Mouse (Mus musculus) right cerebral cortex, adult 2 months (tissue): ENCODE results near the gene Ruvbl2.

ENCODE experiments used
- DNase-seq, 2 experiments: peaks; one replicate each; pipeline ENCODE4 v3.0.0; 2021 to 2022; ENCODE audit warnings: low spot score in 2 of 2

The Ruvbl2 gene

DNA sequence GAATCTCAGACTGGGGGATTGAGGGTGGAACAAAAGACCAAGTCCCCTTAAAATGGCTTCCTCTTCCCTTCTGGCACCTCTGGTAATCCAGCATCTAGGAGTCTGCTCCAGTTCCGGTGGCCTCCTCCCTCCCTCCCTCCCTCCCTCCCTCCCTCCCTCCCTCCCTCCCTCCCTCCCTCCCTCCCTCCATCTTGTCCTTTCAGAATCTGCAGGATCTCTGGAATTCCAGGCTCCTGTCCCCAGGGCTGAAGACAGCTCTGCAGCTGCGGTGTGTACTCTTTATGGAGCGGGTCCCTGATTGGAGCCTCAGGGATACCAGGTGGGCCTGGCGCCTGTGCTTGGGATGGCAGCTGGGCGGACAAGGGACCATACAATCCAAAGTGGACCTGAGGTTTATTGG lies 23.4 kb upstream of the Ruvbl2 start:
- no peak for DNase-seq

DNA sequence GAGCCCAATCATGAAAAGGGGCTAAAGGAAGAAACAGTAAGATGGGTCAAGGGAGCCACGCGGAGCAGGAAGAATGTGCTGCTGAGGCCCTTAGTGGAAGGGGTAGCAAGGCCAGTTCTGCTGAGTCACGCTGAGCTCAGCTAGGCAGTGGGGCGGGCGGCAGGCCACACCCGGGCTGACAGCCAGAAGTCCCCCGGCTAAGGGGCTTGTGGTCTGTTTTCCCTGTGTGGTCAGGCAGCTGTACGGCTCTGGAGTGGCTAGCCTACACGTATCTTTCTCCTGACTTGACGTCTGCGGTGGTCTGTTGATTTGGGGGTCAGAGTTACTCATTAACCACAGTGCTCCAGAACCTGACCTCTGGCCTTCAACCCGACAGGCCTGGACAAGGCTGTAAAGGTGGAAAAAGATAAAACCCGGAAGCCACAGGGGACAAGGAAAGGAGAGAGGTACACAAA lies 23.0 kb upstream of the Ruvbl2 start:
- no peak for DNase-seq

DNA sequence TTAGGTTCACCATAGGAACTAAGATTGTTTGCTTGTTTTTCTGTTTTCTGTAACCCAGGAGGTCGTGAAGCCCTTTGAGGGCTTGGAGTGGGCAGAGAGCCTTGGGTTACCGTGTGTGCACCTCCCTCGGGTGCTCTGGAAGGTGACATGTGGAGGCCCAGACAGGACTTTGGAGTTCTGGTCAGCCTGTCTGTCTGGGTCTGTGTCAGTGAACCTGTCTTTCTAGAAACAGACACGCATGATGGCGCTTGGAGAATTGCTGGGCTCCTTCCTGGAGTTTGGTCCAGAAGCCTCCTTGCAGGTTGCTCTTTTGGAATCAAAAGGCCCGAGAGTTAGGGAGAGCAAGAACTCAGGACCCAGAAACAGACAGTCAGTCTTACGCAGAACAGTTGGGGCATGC lies 22.5 kb upstream of the Ruvbl2 start:
- DNase-seq, result no peak

DNA sequence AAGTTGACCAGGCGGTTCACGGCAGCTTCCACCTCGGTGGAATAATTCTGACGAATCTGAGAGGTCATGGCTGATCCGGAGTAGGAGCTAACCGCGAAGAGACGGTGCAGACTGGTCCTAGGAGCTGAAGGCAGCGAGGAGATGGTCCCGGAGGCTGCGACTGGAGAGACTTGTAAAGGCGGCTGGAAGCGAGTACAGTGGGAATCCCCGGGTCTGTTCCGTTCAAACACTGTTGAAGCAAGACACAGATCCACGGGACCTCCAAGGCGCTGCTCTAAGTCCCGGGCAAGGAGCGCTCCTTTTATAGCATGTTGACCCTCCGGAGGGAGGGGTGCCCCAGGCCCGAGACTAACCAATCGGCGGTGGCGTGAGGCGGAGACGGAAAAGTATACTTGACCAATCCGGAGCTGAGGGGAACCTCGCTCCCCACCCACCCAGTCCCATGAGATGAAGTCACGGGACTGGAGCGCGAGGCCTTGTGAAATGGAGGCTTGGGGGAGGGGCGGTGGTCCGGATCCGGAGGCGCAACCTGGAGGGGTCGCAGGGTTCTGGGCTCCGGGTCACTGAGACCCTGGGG lies 21.8 kb upstream of the Ruvbl2 start, which contains the start of gene Ftl1:
Ftl1 (minus strand) TSS at position 321 of the 577 bp plus-strand sequence.
- peak; percentile 96 for DNase-seq

DNA sequence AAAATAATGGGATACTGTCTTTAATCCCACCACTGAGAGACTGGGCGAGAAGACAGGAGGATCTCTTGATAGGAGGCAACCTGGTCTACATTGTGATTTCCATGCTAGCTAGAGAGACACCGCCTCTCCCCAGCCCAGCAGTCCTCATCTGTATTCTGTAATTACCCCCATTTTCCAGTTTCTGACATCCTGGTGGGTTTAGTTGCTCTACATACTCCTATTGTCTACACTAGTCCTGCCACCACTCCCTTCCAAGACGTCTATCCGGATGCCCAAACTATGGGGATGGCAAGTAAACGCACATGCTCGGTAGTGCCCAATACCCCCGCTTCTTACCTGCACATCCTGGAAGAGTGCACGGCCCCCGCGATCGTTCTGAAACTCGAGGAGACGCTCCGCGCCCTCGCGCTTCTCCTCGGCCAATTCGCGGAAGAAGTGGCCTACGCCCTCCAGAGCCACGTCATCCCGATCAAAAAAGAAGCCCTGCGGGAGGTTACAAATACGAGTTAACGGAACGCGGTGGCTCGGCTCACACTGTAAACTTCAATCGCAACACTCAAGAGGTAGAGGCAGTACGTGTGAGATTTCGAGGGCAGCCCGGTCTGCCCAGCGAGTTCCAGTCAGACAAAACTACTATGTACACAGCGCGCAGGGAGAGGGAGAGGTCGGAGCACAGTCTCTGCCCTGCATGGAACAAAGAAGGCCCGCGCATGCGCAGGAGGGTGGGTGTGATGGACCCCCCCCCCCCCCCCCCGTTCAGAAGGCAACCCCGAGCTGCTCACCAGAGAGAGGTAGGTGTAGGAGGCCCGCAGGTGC lies 21.1 kb upstream of the Ruvbl2 start:
- DNase-seq, result peak; percentile 66 to 75

DNA sequence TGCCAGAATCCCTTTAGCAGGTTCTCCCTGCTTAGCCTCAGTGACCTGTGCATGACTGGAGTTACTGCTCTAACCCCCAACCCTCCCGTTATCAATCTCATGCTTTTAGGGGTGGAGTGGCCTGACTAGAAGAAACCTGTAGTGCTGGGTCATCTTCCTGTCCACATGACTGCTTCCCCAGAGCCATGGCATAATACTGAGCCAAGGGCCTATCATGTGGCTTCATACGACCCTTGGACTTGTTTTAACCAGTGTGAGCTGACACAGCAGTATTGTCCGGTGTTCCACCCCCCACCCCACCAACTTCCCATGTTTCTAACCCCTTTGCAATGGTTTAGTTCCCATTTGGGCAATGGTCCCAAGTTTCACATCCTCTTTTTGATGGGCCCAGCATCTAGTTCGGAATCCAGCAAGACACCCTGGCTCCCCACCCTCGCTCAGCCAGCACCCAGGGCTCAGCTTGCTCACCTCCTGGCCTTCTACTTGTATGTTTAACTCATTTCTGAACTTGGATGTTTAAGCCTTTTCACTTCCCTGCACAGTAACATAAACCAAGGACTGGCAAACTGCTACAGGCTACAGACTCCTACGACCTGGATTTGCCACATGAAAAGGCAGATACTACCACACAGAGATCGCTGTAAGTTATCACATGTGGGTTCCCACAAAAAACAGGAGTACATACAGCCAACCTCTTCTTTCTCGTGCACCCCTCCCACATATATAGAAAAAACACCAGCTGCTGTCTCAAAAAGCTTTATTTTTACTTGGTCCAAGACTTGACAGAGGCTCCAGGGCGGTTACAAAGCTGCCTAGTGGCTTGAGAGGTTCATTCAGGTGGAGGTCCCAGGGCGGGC lies 19.5 kb upstream of the Ruvbl2 start:
- no peak for DNase-seq

DNA sequence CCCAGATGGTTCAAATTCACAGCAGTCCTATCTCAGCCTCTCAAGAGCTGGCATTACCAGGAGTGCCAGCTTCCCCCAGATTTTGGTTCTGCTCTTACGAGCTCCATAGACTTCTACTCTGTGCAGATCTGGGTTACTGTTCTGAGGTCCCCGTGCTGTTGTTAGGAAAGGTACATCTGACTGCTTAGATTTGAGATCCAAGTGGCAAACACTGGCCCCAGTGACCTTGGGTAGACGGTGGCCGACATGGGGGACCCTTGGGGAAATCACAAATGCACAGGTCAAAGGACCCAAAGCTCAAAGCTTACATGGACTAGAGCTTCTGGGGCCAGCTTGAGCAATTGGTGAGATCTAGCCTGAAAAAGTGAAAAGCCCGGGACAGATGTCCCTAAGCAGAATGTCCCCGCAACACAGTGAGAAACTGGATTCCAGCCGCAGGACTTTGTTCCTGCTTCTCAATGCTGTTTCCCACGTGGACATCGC lies 18.9 kb upstream of the Ruvbl2 start:
- DNase-seq, result no peak

DNA sequence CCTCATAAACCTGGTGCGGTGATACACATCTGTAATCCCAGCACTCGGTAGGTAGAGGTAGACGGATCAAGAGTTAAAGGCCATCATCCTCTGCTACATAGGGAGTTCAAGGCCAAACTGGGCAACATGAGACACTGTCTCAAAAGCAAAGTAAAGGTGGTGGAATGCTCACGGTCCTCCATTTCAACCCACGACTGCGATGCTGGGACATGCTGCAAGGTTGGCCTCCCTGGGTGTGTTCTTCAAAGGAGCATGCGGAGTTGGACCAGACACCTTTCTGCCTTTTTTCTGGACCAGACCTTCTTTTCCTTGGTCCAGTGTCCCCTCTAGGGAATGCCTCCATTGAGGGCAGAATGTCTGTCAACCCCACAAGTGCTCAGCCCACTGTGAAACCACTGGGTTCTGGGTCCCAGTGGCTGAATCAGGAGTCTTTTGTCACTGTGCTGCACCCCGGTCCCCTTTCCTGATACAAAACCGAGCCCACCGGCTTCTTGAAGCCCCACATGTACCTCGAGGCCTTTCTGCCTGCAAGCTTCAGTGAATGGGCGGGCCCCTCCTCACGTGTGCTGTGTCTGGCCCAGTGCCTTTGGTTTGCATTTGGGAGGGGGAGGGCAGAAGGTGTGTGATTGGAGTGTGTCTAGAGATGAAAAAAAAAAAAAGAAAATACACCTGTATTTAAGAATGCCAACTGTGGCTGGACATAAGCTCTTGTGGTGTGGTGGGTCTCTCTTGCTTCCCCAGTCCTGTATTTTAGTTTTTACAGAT lies 18.2 kb upstream of the Ruvbl2 start:
- DNase-seq, result no peak

DNA sequence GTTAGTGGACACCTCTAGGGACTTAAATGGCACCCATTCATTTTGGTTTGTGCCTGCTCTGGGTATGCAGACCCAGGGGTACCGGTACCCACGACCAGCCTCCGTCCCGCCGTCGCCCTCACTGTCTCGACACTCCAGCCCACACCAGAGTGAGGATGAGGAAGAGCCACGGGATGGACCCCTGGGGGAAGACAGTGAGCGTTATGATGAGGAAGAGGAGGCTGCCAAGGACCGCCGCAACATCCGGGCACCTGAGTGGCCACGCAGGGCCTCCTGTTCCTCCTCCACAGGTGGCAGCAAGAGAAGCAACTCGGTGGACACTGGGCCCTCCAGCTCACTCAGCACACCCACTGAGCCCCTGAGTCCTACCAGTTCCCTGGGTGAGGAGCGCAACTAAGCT lies 17.1 kb upstream of the Ruvbl2 start:
- no peak for DNase-seq

DNA sequence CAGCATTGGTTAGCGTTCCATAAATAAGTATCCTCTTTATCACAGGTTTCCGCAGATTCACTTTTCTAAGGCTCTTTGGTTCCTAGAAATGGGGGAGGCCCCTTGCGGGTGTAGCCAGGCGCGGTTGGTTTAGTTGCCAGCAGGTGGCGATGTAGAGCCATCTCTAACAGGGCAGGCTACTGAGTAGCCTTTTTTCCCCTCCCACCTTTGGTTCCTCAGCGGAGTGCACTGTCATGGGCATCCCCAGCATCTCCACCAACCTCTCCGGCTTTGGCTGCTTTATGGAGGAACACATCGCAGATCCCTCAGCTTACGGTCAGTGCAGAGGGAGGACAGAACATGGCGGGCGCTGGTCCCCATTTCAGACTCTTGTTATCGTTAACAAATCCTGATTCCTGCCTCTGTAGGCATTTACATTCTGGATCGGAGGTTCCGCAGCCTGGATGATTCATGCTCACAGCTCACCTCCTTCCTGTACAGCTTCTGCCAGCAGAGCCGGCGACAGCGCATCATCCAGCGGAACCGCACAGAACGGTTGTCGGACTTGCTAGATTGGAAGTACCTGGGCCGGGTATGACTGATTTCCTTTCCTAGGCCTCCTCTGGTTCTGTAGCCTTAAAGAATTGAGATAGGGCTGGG lies 13.6 kb upstream of the Ruvbl2 start:
- peak; percentile 92 to 93 for DNase-seq

DNA sequence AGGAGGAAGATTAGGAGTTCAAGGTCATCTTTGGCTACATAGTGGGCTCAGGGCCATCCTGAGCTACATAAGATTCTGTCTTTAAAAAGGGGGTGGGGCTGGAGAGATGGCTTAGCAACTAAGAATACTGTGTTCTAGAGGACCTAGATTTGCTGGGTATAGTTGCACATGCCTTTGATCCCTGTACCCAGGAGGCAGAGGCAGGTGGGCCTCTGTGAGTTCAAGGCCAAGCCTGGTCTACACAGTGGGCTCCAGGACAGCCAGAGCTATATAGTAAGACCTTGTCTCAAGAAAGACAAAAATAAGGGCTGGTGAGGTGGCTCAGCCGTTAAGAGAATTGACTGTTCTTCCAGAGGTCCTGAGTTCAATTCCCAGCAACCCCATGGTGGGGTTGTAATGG lies 12.1 kb upstream of the Ruvbl2 start:
- no peak for DNase-seq

DNA sequence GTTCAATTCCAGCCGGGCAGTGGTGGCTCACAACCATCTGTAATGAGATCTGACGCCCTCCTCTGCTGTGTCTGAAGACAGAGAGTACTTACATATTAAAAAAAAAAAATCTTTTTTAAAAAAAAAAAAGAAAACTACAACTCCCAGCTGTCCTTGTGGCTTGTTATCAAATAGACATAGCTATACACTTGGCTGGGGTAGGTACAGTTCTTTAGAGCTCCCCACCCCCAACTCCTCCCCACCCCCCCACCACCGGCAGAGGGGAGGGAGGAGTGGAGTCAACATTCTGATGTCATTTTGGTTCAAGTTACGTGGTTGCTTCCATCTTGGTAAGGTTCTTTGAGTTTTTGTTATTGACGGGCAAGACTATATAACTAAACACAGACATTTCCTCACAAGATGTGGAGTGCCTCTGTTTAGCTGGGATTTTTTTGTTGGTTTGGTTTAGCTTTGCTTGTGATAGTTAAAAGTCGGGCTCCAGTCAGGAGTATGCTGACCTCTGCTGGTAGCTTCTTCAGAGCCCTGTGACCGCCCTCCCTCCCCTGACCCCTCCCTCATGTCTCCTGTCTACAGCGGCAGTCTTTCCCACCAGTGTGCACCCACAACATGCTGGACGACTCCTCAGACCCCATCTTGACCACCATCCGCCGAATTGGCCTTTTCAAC lies 9.6 kb upstream of the Ruvbl2 start:
- no peak for DNase-seq

DNA sequence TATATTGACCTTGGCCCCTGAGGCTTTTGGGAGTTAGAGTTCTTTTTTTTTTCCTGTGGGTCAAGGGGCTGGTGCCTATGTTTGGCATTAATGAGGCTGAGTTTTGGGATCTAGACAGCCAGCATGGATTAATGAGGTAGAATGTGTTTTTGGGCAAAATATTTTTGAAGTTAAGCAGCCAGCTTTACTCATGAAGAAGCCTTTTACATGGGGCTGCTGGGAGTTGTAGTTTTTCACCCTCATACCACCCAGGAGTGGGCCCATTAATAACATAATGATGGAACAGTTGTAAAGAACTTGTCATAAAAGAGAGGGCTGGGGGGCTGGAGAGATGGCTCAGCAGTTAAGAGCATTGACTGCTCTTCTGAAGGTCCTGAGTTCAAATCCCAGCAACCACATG lies 8.7 kb upstream of the Ruvbl2 start:
- no peak for DNase-seq

DNA sequence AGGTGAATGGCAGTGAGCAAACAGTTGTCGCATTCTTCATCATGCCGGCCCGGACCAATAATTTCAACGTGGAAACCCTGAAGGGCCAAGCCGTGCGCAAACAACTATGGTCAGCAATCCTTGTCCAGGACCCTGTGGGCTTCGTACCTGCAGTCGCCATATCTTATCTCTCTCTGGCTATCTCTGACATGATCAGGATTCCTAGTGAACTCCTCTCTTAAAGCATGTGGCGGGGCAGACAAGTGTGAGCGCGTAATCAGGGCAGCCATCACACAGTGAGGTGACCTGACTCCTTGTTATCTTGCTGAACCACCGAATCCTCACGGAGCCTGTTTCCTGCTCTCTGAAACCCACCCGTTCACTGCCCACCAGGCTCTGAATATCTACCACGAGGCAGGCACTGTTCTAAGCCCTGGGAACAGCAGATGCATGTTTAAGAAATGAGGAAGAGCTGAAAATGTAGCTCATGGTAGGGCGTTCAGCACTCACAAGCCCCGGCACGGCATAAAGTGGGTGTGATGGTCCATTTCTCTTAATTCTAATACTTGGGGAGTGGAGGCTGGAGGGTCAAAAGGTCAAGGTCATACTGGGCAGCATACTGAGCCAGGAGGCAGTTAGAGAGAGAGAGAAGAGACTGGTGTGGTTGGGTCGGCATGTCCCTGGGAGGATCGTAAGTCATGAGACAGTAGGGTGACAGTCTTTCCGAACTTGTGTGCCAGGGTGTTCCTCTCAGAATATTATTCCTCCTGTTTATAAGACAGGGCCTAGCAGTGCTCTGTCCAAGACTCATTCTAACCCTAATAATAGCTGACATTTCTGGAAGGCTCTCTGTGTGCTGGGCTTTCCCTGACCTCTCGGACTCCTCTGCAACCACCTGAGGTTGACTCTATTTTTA lies 5.9 kb upstream of the Ruvbl2 start:
- DNase-seq, result no peak

DNA sequence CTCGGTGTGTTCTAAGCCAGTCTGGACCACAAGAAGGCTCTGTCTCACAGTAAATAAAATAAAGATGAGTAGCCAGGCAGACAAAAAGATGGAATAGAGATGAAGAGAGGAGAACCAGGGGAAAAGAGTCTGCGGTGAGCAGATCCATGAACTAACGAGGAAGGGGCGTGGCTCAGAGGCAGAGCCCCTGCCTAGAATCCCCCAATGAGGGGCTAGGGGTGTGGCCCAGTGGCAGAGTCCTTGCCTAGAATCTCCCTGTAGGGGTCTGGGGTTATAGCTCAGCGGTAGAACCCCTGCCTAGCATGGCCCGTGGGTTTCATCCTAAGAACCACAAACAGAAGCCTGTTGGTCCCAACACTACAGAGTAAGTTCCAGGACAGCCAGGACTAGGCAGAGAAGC lies 850 bp downstream of the Ruvbl2 start:
- DNase-seq, result no peak

DNA sequence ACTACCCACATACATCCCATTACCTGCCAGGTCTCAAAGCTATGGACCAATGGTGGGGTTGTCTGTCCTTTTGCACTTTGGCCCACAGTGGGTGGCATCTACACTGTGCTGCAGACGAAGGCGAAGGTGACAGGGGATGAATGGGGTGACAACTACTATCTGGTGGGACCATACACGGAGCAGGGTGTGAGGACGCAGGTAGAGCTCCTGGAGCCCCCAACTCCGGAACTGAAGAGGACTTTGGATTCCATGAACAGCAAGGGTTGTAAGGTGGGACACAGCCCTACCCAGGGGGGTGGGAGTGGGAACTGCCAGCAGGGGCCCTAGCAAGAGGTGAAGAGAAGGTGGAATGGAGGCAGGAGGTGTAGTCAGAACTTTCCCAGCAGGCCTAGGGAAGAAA lies 1.5 kb downstream of the Ruvbl2 start:
- no peak for DNase-seq

DNA sequence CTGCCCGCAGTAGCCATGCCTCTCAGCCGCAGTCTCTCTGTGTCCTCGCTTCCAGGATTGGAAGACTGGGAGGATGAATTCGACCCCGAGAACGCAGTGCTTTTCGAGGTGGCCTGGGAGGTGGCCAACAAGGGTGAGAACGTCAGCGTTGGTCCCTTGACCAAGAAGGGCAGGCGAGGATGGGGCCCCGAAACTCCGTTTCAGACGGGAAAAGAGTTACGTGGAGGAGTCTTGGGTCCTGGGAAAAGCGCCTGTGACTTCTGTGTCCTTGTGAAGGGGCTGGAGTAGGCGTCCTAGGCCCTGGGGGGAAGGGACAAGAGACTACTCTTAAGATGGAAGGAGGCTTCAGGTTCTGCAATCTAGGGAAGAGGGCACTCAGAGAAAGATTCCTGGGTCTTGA lies 2.9 kb downstream of the Ruvbl2 start:
- DNase-seq, result peak in 1 of 2 experiments; percentile 16

DNA sequence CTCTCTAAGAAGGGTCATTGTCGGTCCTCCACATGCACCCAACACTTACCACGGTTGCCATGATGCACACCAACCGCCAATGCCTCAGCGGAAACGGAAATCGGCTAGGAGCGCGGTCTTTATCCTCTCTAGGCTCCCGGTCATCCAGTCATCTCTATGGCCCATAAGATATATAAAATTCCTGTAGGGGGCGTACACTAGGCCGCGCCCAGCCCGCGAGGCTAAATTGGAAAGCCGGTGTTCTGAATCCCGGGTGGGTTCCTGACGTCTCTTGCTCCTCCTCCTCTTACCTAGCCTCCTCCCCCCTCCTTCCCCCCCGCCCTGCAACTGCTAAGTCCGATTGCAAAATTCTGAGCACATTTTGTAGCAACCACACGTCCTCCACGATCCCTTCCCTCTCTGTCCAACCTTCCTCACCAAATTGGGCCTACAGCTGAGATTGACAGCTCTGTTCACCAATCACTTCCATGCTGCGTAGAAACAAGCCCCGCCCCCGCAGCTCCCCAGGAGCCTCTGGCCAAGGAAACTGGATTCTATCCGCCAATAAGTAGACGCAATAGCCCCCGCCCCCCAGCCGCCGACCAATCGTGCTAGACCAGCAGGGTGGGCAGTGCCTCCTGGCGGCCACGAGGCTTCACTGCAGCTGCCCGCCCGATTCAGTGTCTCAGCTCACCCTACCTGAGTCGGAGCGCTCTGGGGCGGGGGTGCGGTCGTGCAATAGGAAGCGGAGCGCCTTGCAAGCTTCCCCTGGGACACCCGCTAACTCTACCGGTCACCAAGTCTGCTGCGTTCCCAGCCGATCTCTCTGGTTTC lies 3.5 kb downstream of the Ruvbl2 start, which contains the start of gene Gys1:
Gys1 (plus strand) TSS at position 642 of the 813 bp plus-strand sequence.
- peak; percentile 100 for DNase-seq

DNA sequence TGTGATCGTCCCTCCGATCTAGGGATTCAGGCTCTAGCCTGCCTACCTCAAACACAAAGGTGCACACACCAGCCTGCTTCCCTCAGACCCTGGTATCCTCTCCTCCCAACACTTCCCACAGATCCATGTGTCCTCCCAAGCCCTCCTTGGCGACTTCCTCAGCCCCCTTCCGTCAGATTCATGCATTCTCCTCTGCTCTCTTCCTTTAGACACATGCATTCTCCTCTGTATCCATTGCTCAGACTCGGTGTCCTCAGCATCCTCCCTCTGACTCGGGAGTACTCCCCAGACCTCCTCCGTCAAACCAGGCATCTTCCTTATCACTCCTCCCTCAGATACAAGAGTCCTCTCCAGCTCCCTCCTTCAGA lies 4.1 kb downstream of the Ruvbl2 start:
- DNase-seq, result no peak
